Mouse (Mus musculus) embryonic facial prominence, embryonic 11.5 days (tissue): ENCODE measurements around the gene March7. TPM values are rescaled to one million over a fixed set of nuclear protein-coding genes. Genes with fewer than 3 reads are reported as not detected.

ENCODE experiments used
- ATAC-seq: fragments of 200-750 bp; cut with Nextera tagmentation; replicated peaks from 2 replicates; pipeline ENCODE4 v1.8.0; 2017; ENCODE audit warnings: low read depth; ENCODE audit not compliant: insufficient number of reproducible peaks, low FRiP score, low TSS enrichment
- DNase-seq: peaks from one replicate; pipeline ENCODE4 v3.0.0-alpha.2; 2015; ENCODE audit warnings: low spot score
- H3K27ac ChIP-seq: fragments of 300-500 bp; sonication (generic); replicated peaks from 2 replicates; pipeline ENCODE4 v1.5.1; 2014; ENCODE audit warnings: mild to moderate bottlenecking, low read depth, low read length, control low read depth
- H3K27me3 ChIP-seq: fragments of 300-500 bp; sonication (generic); 2 replicates; pipeline ENCODE4 v1.6.1; 2014; ENCODE audit warnings: mild to moderate bottlenecking, low read length, moderate library complexity, mixed read lengths; ENCODE audit not compliant: control insufficient read depth, insufficient read depth
- H3K36me3 ChIP-seq: fragments of 300-500 bp; sonication (generic); replicated peaks from 2 replicates; pipeline ENCODE4 v1.6.1; 2014; ENCODE audit warnings: low read depth, mild to moderate bottlenecking, low read length, moderate library complexity, mixed read lengths; ENCODE audit not compliant: control insufficient read depth, insufficient read depth
- H3K4me1 ChIP-seq: fragments of 300-500 bp; sonication (generic); 2 replicates; pipeline ENCODE4 v1.6.1; 2014; ENCODE audit warnings: low read length, mixed read lengths; ENCODE audit not compliant: control insufficient read depth, insufficient read depth
- H3K4me2 ChIP-seq: fragments of 300-500 bp; sonication (generic); 2 replicates; pipeline ENCODE4 v1.6.1; 2014; ENCODE audit warnings: low read depth, mild to moderate bottlenecking, control low read depth, low read length, moderate library complexity
- H3K4me3 ChIP-seq: fragments of 300-500 bp; sonication (generic); 2 replicates; pipeline ENCODE4 v1.5.1; 2014; ENCODE audit warnings: low read depth, low read length, control low read depth
- H3K9ac ChIP-seq: fragments of 300-500 bp; sonication (generic); replicated peaks from 2 replicates; pipeline ENCODE4 v1.6.1; 2014; ENCODE audit warnings: mild to moderate bottlenecking, control low read depth, low read length
- H3K9me3 ChIP-seq: fragments of 300-500 bp; sonication (generic); replicated peaks from 2 replicates; pipeline ENCODE4 v1.6.1; 2016; ENCODE audit warnings: mild to moderate bottlenecking, low read length, inconsistent platforms, mixed read lengths; ENCODE audit not compliant: control insufficient read depth
- WGBS: fragments of 180-500 bp; shearing (Covaris S2); extraction: QIAGEN DNeasy Blood & Tissue Kit; methylation state at CpG from one replicate; pipeline ENCODE4 v1.1.7; 2014; 5-methylcytosine and 5-hydroxymethylcytosine counted together
- polyA plus RNA-seq: library from polyadenylated mRNA; unstranded; fragments of >200 nt; fragmentation: Nextera tagmentation; extraction: Ambion mirVana; gene quantifications from 2 replicates; pipeline ENCODE4 v1.2.1, GENCODE M21; 2014

Gene March7
- polyA plus RNA-seq, 1 experiment from 2014 or later: 82.6 TPM

DNA sequence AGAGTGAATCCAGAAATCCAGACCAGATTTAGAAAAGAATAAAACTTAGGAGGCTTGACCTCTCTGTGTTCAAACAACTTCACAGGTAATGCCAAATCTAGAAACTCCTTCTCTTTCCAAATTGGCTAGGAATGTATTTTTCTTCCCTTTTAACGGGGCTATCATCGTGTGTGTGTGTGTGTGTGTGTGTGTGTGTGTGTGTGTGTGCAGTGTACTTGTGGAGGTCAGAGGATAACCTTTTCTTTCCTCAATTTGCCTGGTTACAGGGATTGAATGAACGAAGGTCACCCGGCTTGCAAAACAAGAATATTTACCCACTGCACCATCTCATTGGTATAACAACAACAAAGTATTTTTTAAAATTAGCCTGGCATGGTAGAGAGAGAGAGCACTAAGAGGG lies 72.9 kb downstream of the March7 start:
- ATAC-seq: no peak
- no peak for DNase-seq
- 56% methylated on average over 4 of the region's 4 CpGs for WGBS
- Histone ChIP-seq H3K4me1 (no peaks in the 10 kb centered on the region), H3K4me2 (no peak overlapping the region; the same call in 1 of the 2 replicates), H3K27me3 (no peaks in the 10 kb centered on the region), H3K4me3 (no peak overlapping the region), H3K27ac (no peak overlapping the region), H3K9me3 (no peaks in the 10 kb centered on the region), H3K9ac (no peak overlapping the region), H3K36me3 (no peaks in the 10 kb centered on the region)

GRCm38 (mm10) chr2:60283208-60283750 lies 73.6 kb downstream of the March7 start:
- WGBS: 6% methylated on average over 9 of the region's 9 CpGs
- H3K9me3 ChIP-seq: no peaks in the 10 kb centered on the region
- peak overlapping the region; percentile 88 for H3K4me2 ChIP-seq
- peak overlapping the region; percentile 50 for H3K4me3 ChIP-seq
- DNase-seq: no peak
- ATAC-seq: no peak
- H3K4me1 ChIP-seq: no peaks in the 10 kb centered on the region
- H3K27ac ChIP-seq: no peak overlapping the region
- no peaks in the 10 kb centered on the region for H3K36me3 ChIP-seq
- no peaks in the 10 kb centered on the region for H3K27me3 ChIP-seq
- peak overlapping the region; percentile 69; the same call in 1 of the 2 replicates for H3K9ac ChIP-seq

DNA sequence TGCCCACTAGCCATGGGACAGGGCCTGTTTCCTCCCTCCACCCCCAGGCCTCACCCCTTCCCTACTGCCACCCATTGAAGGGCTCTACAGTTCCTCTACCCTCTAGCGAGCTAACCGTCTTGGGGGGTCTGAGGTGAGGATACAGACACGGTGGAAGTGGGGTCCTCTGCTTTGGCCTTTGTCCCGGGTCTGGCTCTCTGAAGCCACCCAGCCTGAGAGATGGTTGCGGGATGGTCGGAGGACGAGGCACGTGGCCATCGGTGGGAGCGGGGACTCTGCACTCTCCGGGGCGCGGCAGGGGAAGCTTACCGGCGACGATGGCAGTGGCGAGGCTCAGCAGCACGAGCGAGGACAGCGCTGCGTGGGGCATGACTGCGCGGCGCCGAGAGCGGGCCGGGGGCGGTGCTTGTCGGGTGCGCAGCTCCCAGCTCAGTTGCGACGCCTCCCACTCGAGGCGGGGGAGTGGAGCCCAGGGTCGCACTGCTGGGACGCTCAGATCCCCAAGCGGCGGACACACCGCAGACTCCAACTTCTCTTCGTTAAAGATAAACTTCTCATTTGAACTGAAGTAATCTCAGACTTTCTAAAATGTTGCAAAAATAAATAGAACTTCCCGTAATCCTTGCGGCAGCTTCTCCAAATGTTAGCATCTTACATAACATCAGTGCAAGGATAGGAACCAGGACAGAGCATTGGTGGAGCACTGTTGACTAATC lies 74.2 kb downstream of the March7 start:
- peak overlapping the region; percentile 50 for H3K4me3 ChIP-seq
- peak overlapping the region; percentile 69 for H3K9ac ChIP-seq
- no peaks in the 10 kb centered on the region for H3K27me3 ChIP-seq
- H3K9me3 ChIP-seq: no peaks in the 10 kb centered on the region
- peak overlapping the region; percentile 88 for H3K4me2 ChIP-seq
- H3K4me1 ChIP-seq: no peaks in the 10 kb centered on the region
- ATAC-seq (peak; percentile 85), DNase-seq (peak; percentile 66)
- H3K27ac ChIP-seq: no peak overlapping the region
- no peaks in the 10 kb centered on the region for H3K36me3 ChIP-seq
- WGBS: 1% methylated on average over 41 of the region's 42 CpGs

DNA sequence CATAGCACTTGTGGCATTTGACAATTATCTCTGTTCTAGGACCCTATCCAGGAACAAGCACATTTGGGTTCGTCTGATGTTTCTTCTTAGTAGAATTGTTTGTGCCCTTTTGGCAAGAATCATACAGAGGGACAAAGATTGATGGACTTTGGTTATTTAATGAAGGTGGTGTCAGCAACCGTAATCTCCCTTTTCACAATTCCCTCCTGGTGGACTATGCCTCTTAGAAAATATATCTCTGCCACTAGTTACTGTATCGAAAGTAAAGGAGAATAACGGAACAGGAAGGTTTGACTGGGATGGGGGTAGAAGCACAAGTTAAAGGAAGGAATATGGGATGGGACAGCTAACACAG lies 74.8 kb downstream of the March7 start, which contains the start of gene Cd302:
Gene Cd302, minus strand, starts transcription at position 22 of the 355 bp plus-strand sequence.
- H3K4me2 ChIP-seq: peak within 1 kb of the TSS; percentile 88
- no peak for ATAC-seq
- no peaks in the 10 kb centered on the region for H3K36me3 ChIP-seq
- no peaks in the 10 kb centered on the region for H3K4me1 ChIP-seq
- H3K9me3 ChIP-seq: no peaks in the 10 kb centered on the region
- no peak within 1 kb of the TSS for H3K27ac ChIP-seq
- no peaks in the 10 kb centered on the region for H3K27me3 ChIP-seq
- DNase-seq: no peak
- 60% methylated on average over 4 of the region's 4 CpGs for WGBS
- peak within 1 kb of the TSS; percentile 50 for H3K4me3 ChIP-seq
- H3K9ac ChIP-seq: peak within 1 kb of the TSS; percentile 69

DNA sequence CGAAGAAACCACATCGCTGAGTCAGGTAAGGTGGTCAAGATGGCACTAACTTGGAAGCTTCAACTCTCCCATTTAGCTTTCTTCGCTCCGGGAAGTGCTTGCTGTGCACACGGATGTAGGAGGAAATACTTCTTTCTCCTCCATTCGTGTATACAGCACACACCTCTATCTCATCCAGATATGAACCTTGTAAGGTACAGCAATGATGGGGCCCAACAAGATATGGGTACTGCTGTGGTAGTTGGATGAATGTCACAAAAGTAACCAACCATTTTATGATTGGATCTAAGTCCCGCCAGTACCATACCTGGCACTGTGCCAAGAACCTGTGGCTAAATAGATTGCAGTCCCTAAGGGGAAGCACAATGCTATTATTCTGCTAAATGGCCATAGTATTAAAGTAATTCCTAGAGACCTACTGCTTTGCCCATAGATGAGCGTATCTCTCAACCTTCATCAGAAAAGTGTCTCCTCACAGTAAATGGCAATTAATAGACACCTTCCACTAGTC lies 75.5 kb downstream of the March7 start:
- ATAC-seq: no peak
- no peak overlapping the region for H3K4me3 ChIP-seq
- H3K36me3 ChIP-seq: no peaks in the 10 kb centered on the region
- H3K9ac ChIP-seq: no peak overlapping the region
- H3K27me3 ChIP-seq: no peaks in the 10 kb centered on the region
- H3K4me1 ChIP-seq: no peaks in the 10 kb centered on the region
- 93% methylated on average over 8 of the region's 8 CpGs for WGBS
- no peaks in the 10 kb centered on the region for H3K9me3 ChIP-seq
- DNase-seq: no peak
- H3K27ac ChIP-seq: no peak overlapping the region
- no peak overlapping the region for H3K4me2 ChIP-seq

DNA sequence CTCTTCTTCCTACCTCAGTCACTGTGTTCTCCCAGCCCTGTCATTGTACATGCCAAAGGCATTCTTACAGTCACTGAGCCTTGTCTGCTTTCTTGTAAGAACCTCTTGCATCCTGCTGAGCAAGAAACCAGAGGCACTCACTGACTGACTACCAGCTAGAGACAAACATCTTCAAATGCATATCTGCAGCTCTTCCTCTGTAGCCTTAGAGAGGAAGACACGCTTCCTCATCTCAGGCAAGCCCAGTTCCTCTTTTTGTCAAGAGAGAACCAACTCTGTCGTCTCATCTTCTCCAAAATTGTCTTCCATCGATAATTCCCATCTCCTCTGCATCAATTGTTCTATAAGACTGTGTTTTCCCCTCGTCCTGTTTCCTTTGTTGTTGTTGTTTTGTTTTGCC lies 78.9 kb downstream of the March7 start:
- Histone ChIP-seq H3K9me3 (no peaks in the 10 kb centered on the region), H3K4me3 (no peak overlapping the region), H3K9ac (no peak overlapping the region), H3K27me3 (no peaks in the 10 kb centered on the region), H3K27ac (no peak overlapping the region), H3K36me3 (no peaks in the 10 kb centered on the region), H3K4me1 (no peaks in the 10 kb centered on the region), H3K4me2 (no peak overlapping the region)
- DNase-seq (no peak), ATAC-seq (no peak)
- WGBS: 91% methylated on average over 4 of the region's 4 CpGs

GRCm38 (mm10) chr2:60289451-60289850 lies 79.8 kb downstream of the March7 start:
- Histone ChIP-seq H3K27ac (no peak overlapping the region), H3K9me3 (no peaks in the 10 kb centered on the region), H3K9ac (no peak overlapping the region), H3K4me2 (no peak overlapping the region), H3K4me1 (no peaks in the 10 kb centered on the region), H3K27me3 (no peaks in the 10 kb centered on the region), H3K4me3 (no peak overlapping the region), H3K36me3 (no peaks in the 10 kb centered on the region)
- DNase-seq (no peak), ATAC-seq (no peak)
- WGBS: 83% methylated on average over 1 of the region's 1 CpGs

DNA sequence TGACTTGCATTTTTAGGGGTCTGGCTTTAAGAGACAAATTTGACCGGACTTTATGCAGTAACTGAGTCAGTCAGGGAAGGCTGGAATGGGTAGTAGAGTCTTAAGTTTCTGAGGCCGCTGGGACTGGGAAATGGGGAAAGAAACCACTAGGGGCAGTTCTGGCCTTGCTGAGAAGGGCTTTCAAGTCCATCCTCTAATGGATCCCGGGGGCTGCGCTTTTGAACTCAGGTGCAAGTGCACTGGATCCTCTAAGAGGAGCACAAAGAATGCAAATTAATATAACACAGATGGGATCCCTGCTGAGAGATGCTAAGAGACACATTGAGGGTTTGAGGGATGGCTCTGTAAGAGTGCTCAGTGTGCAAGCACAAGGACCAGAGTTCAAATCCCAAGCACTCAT lies 81.7 kb downstream of the March7 start:
- no peak for ATAC-seq
- no peaks in the 10 kb centered on the region for H3K27me3 ChIP-seq

More for the DNA sequence above, 81.7 kb downstream of the March7 start:
- no peak overlapping the region for H3K4me2 ChIP-seq
- no peaks in the 10 kb centered on the region for H3K4me1 ChIP-seq
- 81% methylated on average over 4 of the region's 4 CpGs for WGBS
- no peak overlapping the region for H3K27ac ChIP-seq
- no peak overlapping the region for H3K4me3 ChIP-seq
- no peak for DNase-seq
- no peaks in the 10 kb centered on the region for H3K9me3 ChIP-seq
- no peaks in the 10 kb centered on the region for H3K36me3 ChIP-seq
- no peak overlapping the region for H3K9ac ChIP-seq
